Mouse (Mus musculus): ENCODE data around the gene Prkn. TPM values are rescaled to one million over a fixed set of nuclear protein-coding genes. Genes with fewer than 3 reads are reported as not detected.

Gene Prkn
- total and polyA plus RNA-seq, 3 experiments = 4.5 to 10.6 (median 10.3) TPM

DNA sequence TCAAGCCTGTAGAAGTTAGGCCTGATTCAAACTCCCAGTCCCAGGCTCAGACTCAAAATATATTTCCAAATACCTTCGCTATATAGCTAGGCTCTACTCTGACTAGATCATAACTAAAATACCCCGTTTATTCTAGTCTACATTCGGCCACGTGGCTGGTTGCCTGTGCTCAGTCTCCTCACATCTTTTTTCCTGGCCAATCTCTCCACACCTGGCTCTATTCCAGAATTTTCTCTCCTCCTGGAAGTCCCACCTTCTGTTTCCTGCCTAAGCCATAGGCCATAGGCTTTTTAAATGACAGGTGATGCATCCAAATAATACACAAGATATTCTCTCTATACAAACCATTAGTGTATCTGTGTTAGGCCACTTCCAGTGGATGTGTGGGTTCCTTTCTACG, 901.0 kb downstream of the Prkn start:
- Histone ChIP-seq H3K79me2 (replicated peaks; ENCODE audit: control insufficient read depth, insufficient read depth, low read length) (no peaks in the 10 kb centered on the region), H3K27ac (no peak overlapping the region), H3K9ac (ENCODE audit: low read depth, low read length) (no peak overlapping the region), H3K36me3 (ENCODE audit: control insufficient read depth, insufficient read depth, low read length) (no peaks in the 10 kb centered on the region), H3K4me3 (no peak overlapping the region), H3K27me3 (ENCODE audit: control insufficient read depth, insufficient read depth, low read length) (no peaks in the 10 kb centered on the region), H3K4me1 (ENCODE audit: control insufficient read depth, insufficient read depth, low read length) (no peaks in the 10 kb centered on the region)
- intact Hi-C loops (cut with DNase I) = no loop called here
- TF ChIP-seq CTCF (IDR thresholded peaks at IDR 0.05) (no peak), POLR2A (IDR thresholded peaks at IDR 0.05; ENCODE audit: insufficient read depth, low read depth, low read length) (no peak), EP300 (IDR thresholded peaks at IDR 0.05; ENCODE audit: insufficient read depth, low read depth, low read length) (no peak)
- no peak for DNase-seq
- 76% methylated on average over 5 of the region's 5 CpGs for WGBS

DNA sequence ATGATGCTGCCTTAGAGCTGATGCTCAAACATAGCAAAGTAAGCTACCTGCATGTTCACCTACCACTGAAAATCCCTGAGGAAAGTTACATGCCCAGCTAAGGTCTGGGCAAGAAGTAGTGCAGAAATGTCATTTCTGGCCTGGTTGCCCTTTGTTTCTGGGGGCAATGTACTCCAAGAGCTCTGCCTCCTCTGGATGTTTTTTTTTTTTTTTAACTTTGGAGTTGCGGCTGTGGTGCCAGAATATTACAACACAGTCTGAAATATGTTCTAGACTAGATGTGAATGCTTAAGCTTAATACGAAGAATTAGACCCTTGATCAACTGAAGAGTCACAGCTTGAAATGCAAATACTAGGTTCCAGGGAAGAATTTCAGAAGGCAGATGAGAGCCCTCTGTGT, 911.1 kb downstream of the Prkn start:
- no peak overlapping the region for H3K4me3 ChIP-seq
- no peak for DNase-seq

DNA sequence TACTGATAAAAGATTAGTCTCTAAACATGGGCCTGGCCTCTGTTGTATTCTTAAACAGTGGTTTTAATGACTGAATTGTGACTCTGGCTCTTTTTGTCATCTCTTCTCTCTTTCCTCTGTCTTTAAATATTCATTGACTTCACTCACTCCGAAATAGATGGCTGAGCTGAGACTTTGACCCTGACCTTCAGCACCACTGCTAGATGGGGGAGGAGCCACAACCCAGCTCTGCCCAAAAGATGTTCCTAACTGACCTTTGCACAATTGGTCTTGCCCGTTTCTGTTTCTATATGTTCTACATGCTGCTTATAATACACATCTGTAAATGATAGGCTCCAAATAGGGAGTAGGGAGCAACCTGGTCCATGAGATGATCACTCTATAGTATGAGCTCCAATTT, 912.5 kb downstream of the Prkn start:
- H3K27ac ChIP-seq = no peak overlapping the region
- H3K36me3 ChIP-seq (ENCODE audit: control insufficient read depth, insufficient read depth, low read length) = no peaks in the 10 kb centered on the region
- H3K9ac ChIP-seq (ENCODE audit: low read depth, low read length) = no peak overlapping the region
- no peaks in the 10 kb centered on the region for H3K27me3 ChIP-seq (ENCODE audit: control insufficient read depth, insufficient read depth, low read length)
- intact Hi-C loops (cut with DNase I) = no loop called here
- no peaks in the 10 kb centered on the region for H3K4me1 ChIP-seq (ENCODE audit: control insufficient read depth, insufficient read depth, low read length)
- no peak overlapping the region for H3K4me3 ChIP-seq
- no peaks in the 10 kb centered on the region for H3K79me2 ChIP-seq (replicated peaks; ENCODE audit: control insufficient read depth, insufficient read depth, low read length)
- DNase-seq = no peak
- WGBS = 50% methylated on average over 2 of the region's 2 CpGs
- no peak for TF ChIP-seq POLR2A (IDR thresholded peaks at IDR 0.05; ENCODE audit: insufficient read depth, low read depth, low read length)
- no peak for TF ChIP-seq EP300 (IDR thresholded peaks at IDR 0.05; ENCODE audit: insufficient read depth, low read depth, low read length)
- no peak for TF ChIP-seq CTCF (IDR thresholded peaks at IDR 0.05)

More for the DNA sequence above, 911.1 kb downstream of the Prkn start:
- WGBS = 89% methylated on average over 2 of the region's 2 CpGs
- no peak for TF ChIP-seq CTCF (IDR thresholded peaks at IDR 0.05)
- H3K36me3 ChIP-seq (ENCODE audit: control insufficient read depth, insufficient read depth, low read length) = no peaks in the 10 kb centered on the region
- no peaks in the 10 kb centered on the region for H3K27me3 ChIP-seq (ENCODE audit: control insufficient read depth, insufficient read depth, low read length)
- H3K4me1 ChIP-seq (ENCODE audit: control insufficient read depth, insufficient read depth, low read length) = no peaks in the 10 kb centered on the region
- no peak overlapping the region for H3K27ac ChIP-seq
- H3K9ac ChIP-seq (ENCODE audit: low read depth, low read length) = no peak overlapping the region
- intact Hi-C loops (cut with DNase I) = no loop called here
- H3K79me2 ChIP-seq (replicated peaks; ENCODE audit: control insufficient read depth, insufficient read depth, low read length) = no peaks in the 10 kb centered on the region

DNA sequence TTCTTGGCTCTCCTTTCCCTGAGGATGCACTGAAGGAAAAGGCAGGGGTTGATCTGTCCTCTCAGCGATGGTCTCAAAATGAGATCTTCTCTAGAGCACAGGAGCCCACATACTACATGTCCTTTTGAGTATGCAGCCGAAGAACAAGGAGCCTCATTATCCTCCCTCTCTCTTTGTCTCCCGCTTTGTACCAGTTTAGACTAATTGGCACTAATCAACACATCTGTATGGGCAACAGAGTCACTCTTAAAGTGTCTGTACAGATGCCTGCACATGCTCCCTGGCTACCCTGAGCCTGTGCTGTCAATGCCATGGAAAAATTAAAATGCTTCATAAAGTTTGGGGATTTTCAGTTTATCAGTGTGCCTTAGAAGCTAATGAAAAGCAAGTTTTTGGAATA, 924.9 kb downstream of the Prkn start:
- Histone ChIP-seq H3K9ac (ENCODE audit: low read depth, low read length) (no peak overlapping the region), H3K4me3 (no peak overlapping the region), H3K27ac (no peak overlapping the region), H3K36me3 (ENCODE audit: control insufficient read depth, insufficient read depth, low read length) (no peaks in the 10 kb centered on the region), H3K4me1 (ENCODE audit: control insufficient read depth, insufficient read depth, low read length) (no peaks in the 10 kb centered on the region), H3K27me3 (ENCODE audit: control insufficient read depth, insufficient read depth, low read length) (no peaks in the 10 kb centered on the region), H3K79me2 (replicated peaks; ENCODE audit: control insufficient read depth, insufficient read depth, low read length) (no peaks in the 10 kb centered on the region)
- WGBS = 71% methylated on average over 3 of the region's 3 CpGs
- intact Hi-C loops (cut with DNase I) = no loop called here
- DNase-seq = no peak
- TF ChIP-seq EP300 (IDR thresholded peaks at IDR 0.05; ENCODE audit: insufficient read depth, low read depth, low read length) (no peak), POLR2A (IDR thresholded peaks at IDR 0.05; ENCODE audit: insufficient read depth, low read depth, low read length) (no peak)

DNA sequence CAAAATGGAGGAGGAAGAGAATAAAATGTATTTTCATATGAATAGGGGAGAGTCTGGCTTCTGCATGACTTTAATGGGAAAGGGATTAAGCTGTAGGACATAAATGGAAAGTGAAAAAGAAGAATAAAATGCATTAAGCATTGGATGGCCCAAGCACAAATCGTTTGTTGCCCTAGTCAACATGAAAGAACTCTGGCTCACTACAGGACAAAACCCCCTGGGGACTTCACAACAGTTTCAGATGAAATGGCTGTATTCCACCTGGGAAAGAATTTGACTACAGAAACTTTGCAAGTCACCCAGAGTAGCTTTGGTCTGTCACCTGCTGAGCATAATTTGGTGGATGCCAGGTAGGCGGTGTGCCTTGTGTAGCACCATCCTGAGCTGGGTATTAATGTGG, 925.4 kb downstream of the Prkn start:
- Histone ChIP-seq H3K27ac (no peak overlapping the region), H3K27me3 (ENCODE audit: control insufficient read depth, insufficient read depth, low read length) (no peaks in the 10 kb centered on the region), H3K36me3 (ENCODE audit: control insufficient read depth, insufficient read depth, low read length) (no peaks in the 10 kb centered on the region), H3K79me2 (replicated peaks; ENCODE audit: control insufficient read depth, insufficient read depth, low read length) (no peaks in the 10 kb centered on the region), H3K4me3 (no peak overlapping the region), H3K9ac (ENCODE audit: low read depth, low read length) (no peak overlapping the region), H3K4me1 (ENCODE audit: control insufficient read depth, insufficient read depth, low read length) (no peaks in the 10 kb centered on the region)
- TF ChIP-seq CTCF (IDR thresholded peaks at IDR 0.05) (no peak), EP300 (IDR thresholded peaks at IDR 0.05; ENCODE audit: insufficient read depth, low read depth, low read length) (no peak), POLR2A (IDR thresholded peaks at IDR 0.05; ENCODE audit: insufficient read depth, low read depth, low read length) (no peak)
- DNase-seq = no peak
- 61% methylated on average over 2 of the region's 2 CpGs for WGBS
- intact Hi-C loops (cut with DNase I) = no loop called here

DNA sequence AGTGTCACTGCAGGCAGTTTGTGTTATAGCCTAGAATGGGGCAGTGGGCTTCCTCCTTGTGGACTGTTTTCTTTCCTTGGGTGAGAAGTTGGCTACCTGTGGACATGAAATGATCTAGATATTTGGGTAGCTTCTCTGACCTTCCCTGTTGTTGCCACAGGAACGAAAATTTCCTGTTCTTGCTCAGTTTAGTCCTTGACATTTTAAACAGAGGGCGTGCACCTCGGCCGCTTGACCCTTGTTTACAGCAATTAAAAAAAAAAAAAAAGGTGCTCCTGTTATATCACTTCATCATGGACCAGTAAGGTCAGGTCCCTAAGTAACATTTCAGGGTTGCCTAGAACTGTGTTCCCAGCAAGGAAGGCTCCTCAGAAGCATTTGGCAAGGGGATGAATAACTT, 927.1 kb downstream of the Prkn start:
- intact Hi-C loops (cut with DNase I) = no loop called here
- H3K79me2 ChIP-seq (replicated peaks; ENCODE audit: control insufficient read depth, insufficient read depth, low read length) = no peaks in the 10 kb centered on the region
- TF ChIP-seq CTCF (IDR thresholded peaks at IDR 0.05) (no peak), POLR2A (IDR thresholded peaks at IDR 0.05; ENCODE audit: insufficient read depth, low read depth, low read length) (no peak), EP300 (IDR thresholded peaks at IDR 0.05; ENCODE audit: insufficient read depth, low read depth, low read length) (no peak)

More for the DNA sequence above, 927.1 kb downstream of the Prkn start:
- no peaks in the 10 kb centered on the region for H3K27me3 ChIP-seq (ENCODE audit: control insufficient read depth, insufficient read depth, low read length)
- no peak overlapping the region for H3K27ac ChIP-seq
- DNase-seq = no peak
- H3K4me1 ChIP-seq (ENCODE audit: control insufficient read depth, insufficient read depth, low read length) = no peaks in the 10 kb centered on the region
- H3K4me3 ChIP-seq = no peak overlapping the region
- H3K9ac ChIP-seq (ENCODE audit: low read depth, low read length) = no peak overlapping the region
- H3K36me3 ChIP-seq (ENCODE audit: control insufficient read depth, insufficient read depth, low read length) = no peaks in the 10 kb centered on the region
- 77% methylated on average over 4 of the region's 4 CpGs for WGBS
